Mouse (Mus musculus) gastrocnemius, adult 2 months (tissue): Measurements from ENCODE around the gene Prl8a1. TPM values are rescaled to one million over a fixed set of nuclear protein-coding genes. Genes with fewer than 3 reads are reported as not detected.

Source experiments
- DNase-seq: peaks from one replicate; pipeline ENCODE4 v3.0.0; 2022
- H3K27ac ChIP-seq: fragments of 200-600 bp; 2 replicates; pipeline ENCODE4 v1.8.1; 2022; ENCODE audit warnings: mild to moderate bottlenecking
- H3K4me3 ChIP-seq: fragments of 200-600 bp; 2 replicates; pipeline ENCODE4 v1.8.1; 2022; ENCODE audit warnings: mild to moderate bottlenecking, moderate library complexity
- CTCF ChIP-seq: fragments of 200-600 bp; IDR thresholded peaks from 2 replicates; pipeline ENCODE4 v1.8.1; 2022; ENCODE audit warnings: antibody characterized with exemption, mild to moderate bottlenecking, moderate library complexity
- intact Hi-C: fragments of 180-260 bp; cut with DNase I; formaldehyde crosslinking; loops from one replicate; pipeline ENCODE4 v1.15.1; 2025
- long read RNA-seq, 2 experiments: library from polyadenylated mRNA; stranded (forward); transcript quantifications; one replicate each; pipeline ENCODE4 v2.0.0; 2021
- total RNA-seq, 2 experiments: library from RNA; stranded (reverse); gene quantifications; 2 replicates each; pipeline ENCODE4 v1.2.3; 2021

The Prl8a1 gene
- not detected for total RNA-seq
- long read RNA-seq, experiment 1, result 0 reads
- long read RNA-seq, experiment 2, result 0 reads

DNA sequence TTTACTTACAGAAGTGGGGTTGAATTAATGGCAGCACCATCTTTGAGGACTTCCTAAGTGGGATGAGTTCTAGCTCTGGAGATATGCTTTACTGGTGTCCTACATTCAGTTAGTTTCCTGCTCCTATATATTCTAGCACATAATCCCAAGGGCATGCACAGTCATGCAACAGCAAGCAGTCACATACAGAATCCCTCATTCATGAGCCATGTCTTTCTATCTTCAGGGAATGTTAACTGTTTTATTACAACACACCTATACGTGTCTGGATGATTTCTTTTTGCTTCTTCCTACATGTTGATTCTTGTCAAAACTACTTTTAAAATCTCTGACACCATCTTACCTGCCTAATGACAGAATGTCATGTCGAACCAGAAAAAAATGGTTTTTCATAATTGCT, at the start of gene Prl8a1:
Gene Prl8a1 (minus strand): TSS at position 101 of the 400 bp plus-strand sequence.
- no peak for DNase-seq
- Histone ChIP-seq H3K27ac (no peak within 1 kb of the TSS), H3K4me3 (no peak within 1 kb of the TSS)
- intact Hi-C loops, result no loop called here
- no peak for TF ChIP-seq CTCF

DNA sequence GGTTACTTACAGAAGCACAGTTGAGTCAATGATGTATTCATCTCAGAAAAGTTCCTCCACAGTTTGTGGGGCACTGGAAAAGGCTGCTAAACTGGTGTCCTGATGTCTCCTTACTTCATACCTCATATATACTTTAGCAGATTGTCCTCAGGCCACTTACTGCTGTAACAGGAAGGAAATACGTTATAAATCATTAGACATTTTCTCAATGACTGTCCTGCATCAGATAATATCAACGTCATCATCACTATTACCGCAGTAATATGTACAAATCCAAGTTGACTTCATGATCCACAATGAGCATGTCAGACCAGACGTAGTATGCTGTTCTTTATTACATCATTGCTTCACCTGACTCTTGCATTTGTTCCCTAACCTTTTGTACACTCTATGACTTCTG, 28.5 kb upstream of the Prl8a1 start, which contains the start of gene Prl7b1:
Gene Prl7b1 (minus strand): TSS at position 101 of the 400 bp plus-strand sequence.
- DNase-seq, result no peak
- Histone ChIP-seq H3K4me3 (no peak within 1 kb of the TSS), H3K27ac (no peak within 1 kb of the TSS)
- intact Hi-C loops, result no loop called here
- TF ChIP-seq CTCF, result no peak

DNA sequence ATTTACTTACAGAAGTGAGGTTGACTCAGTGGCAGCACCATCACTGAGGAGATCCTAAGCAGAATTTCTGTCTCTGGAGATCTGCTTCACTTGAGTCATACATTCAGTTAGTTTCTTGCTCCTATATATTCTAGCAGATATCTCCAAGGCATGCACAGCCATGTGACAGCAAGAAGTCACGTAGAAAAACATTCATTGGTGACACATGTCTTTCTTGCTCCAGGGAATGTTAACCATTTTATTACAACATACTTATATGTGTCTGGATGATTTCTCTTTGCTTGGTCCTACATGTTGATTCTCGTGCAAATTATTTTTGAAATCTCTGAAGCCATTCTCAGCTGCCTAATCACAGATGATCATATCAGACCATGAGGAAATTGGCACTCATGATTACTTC, 17.5 kb downstream of the Prl8a1 start, which contains the start of gene Prl8a9:
Gene Prl8a9 (minus strand): TSS at position 101 of the 400 bp plus-strand sequence.
- no peak for TF ChIP-seq CTCF
- no peak within 1 kb of the TSS for H3K4me3 ChIP-seq
- DNase-seq, result no peak
- intact Hi-C loops, result no loop called here
- H3K27ac ChIP-seq, result no peak within 1 kb of the TSS

DNA sequence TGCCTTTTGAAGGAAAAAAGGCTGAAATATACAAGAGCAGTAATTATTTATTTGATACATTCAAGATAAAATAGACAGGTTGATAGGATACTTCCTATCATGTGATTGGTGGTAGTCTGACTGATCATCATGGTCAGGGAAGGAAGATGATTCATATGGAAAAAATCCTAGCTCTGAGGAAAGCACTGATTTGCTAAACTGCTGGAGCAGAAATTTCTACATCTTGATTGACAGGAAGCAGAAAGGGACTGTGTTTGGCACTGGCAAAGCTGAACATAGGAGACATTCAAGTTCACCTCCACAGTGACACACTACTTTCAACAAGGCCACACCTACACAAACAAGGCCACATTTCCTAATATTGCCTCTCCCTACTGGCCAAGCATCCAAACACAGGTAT, 28.6 kb downstream of the Prl8a1 start:
- no peak overlapping the region for H3K4me3 ChIP-seq

More for the DNA sequence above, 28.6 kb downstream of the Prl8a1 start:
- intact Hi-C loops, result no loop called here
- H3K27ac ChIP-seq, result no peak overlapping the region
- no peak for TF ChIP-seq CTCF
- no peak for DNase-seq

Other genes with a start within 250 kb of the Prl8a1 start
- gene Prl8a2, start 236.5 kb downstream of the Prl8a1 start, total RNA-seq, result not detected
- gene Prl2b1, start 191.3 kb downstream of the Prl8a1 start, total RNA-seq, result not detected
- not detected for gene Prl8a6, start 143.5 kb downstream of the Prl8a1 start, total RNA-seq
- gene Prl8a8, start 69.0 kb downstream of the Prl8a1 start, total RNA-seq, result not detected
- not detected for gene Prl8a9, start 17.6 kb downstream of the Prl8a1 start, total RNA-seq
- not detected for gene Prl7b1, start 28.4 kb upstream of the Prl8a1 start, total RNA-seq
- not detected for gene Prl7a1, start 60.3 kb upstream of the Prl8a1 start, total RNA-seq
- gene Prl7a2, start 85.9 kb upstream of the Prl8a1 start, total RNA-seq, result not detected
- gene Prl7d1, start 134.6 kb upstream of the Prl8a1 start, total RNA-seq, result not detected
- gene Prl7c1, start 198.6 kb upstream of the Prl8a1 start, total RNA-seq, result not detected
- gene Prl2a1, start 219.5 kb upstream of the Prl8a1 start, total RNA-seq, result not detected